Mouse (Mus musculus): ENCODE measurements around the gene Vmn1r188.
"Not testable (repeated sequence)": the region's sequence is repeated elsewhere in the genome, so short reads cannot be mapped to it uniquely, and the experiment has no call there.

Vmn1r188 gene

GRCm38 (mm10) chr13:22084140-22084539, at the start of gene Vmn1r188:
Vmn1r188 (plus strand) TSS chr13:22084440.
- not testable (repeated sequence) for DNase-seq (ENCODE audit: low spot score)

GRCm38 (mm10) chr13:22034443-22035266, 49.6 kb upstream of the Vmn1r188 start:
- no peak for DNase-seq (ENCODE audit: low spot score)

DNA sequence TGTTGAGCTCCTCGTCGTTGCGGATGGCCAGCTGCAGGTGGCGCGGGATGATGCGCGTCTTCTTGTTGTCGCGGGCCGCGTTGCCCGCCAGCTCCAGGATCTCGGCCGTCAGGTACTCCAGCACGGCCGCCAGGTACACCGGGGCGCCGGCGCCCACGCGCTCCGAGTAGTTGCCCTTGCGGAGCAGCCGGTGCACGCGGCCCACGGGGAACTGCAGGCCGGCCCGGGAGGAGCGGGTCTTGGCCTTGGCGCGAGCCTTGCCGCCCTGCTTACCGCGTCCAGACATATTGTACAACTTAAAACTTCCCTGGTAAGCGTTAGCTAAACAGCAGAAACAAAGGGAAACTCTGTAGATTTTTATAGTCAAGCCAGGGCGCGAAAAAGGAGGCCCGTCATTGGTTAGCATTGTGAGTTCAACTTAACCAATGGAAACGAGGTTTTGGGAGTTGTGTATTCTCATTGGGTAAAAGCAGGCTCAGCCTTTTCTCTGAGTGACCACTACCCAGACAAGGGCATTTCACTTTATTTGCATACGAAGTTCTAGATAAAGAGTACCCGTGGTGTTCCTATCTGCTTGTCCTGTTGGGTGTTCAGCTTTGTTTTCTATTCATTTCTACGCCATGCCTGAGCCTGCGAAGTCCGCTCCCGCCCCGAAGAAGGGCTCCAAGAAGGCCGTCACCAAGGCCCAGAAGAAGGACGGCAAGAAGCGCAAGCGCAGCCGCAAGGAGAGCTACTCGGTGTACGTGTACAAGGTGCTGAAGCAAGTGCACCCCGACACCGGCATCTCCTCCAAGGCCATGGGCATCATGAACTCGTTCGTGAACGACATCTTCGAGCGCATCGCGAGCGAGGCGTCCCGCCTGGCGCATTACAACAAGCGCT, 48.7 kb upstream of the Vmn1r188 start, which contains the start of the genes Hist1h2ah and Hist1h2bk:
Gene Hist1h2ah, minus strand, starts transcription at position 302 of the 882 bp plus-strand sequence.
Gene Hist1h2bk, plus strand, starts transcription at position 604 of the 882 bp plus-strand sequence.
- peak; percentile 69 for DNase-seq (ENCODE audit: low spot score)

- DNase-seq (ENCODE audit: low spot score), result no peak
Observed at GRCm38 (mm10) chr13:22036149-22036956, 47.9 kb upstream of the Vmn1r188 start.

GRCm38 (mm10) chr13:22036986-22037385, 47.3 kb upstream of the Vmn1r188 start:
- DNase-seq (ENCODE audit: low spot score), result no peak

DNA sequence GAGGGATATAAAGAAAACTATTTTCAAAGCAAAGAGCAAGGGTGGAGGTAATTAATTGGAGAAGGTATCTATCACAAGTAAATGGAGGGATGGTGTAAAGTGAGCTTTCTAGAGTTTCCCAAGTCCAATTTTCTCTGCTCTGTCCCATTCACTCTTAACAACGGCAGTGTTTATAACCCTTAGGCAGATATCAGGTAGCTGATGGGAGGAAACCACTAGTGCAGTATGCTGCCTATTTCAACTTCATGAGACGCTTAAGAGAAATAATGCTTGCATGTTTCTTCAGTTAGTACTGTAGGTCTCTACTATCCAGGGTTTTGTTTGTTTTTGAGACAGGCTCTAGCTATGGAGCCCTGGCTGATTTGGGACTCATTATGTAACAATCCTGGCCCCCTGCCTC, 46.8 kb upstream of the Vmn1r188 start:
- no peak for DNase-seq (ENCODE audit: low spot score)

DNA sequence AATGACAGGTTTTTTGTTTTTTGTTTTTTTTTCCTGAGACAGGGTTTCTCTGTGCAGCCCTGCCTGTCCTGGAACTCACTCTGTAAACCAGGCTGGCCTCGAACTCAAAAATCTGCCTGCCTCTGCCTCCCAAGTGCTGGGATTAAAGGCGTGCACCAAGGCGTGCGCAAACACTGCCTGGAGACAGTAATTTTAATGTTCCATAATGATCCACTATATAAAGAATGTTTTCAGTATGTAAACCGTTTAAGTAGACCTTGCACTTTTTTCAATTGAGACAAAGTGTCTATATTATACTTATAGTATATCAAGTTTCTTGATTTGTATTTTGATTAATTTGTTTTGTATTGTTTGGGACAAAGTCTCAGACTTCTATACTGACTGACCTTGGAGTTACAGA, 44.9 kb upstream of the Vmn1r188 start:
- no peak for DNase-seq (ENCODE audit: low spot score)

DNA sequence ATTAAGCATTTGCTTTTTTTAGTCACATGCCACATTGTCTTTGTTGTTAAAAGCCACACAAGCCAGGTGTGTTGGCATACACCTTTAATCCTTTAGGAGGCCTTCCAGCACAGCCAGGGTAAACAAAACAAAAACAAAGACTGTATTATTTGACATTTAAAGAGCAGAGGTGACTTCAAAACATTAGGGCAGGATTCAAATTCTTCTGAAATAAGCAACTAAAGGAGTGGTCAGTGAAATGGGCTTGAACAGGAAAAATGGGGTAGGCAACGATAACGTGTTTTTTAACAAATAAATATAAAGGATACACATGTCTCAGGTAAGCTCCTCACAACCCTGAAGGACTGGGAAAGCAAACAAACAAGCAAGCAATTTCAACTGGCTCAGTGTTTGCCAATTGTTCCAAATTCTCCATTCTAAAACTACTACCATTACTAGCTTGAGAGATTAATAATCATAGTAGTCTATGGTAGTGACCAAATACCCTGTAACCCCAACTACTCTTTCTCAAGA, 44.2 kb upstream of the Vmn1r188 start:
- DNase-seq (ENCODE audit: low spot score), result no peak

GRCm38 (mm10) chr13:22040464-22041141, 43.6 kb upstream of the Vmn1r188 start:
- DNase-seq (ENCODE audit: low spot score), result no peak

GRCm38 (mm10) chr13:22041142-22041536, 43.1 kb upstream of the Vmn1r188 start, which contains the start of gene Hist1h4i:
Hist1h4i (minus strand) TSS chr13:22041362.
- peak; percentile 96 for DNase-seq (ENCODE audit: low spot score)

- DNase-seq (ENCODE audit: low spot score), result no peak
Observed at GRCm38 (mm10) chr13:22041651-22042567, 42.3 kb upstream of the Vmn1r188 start.

DNA sequence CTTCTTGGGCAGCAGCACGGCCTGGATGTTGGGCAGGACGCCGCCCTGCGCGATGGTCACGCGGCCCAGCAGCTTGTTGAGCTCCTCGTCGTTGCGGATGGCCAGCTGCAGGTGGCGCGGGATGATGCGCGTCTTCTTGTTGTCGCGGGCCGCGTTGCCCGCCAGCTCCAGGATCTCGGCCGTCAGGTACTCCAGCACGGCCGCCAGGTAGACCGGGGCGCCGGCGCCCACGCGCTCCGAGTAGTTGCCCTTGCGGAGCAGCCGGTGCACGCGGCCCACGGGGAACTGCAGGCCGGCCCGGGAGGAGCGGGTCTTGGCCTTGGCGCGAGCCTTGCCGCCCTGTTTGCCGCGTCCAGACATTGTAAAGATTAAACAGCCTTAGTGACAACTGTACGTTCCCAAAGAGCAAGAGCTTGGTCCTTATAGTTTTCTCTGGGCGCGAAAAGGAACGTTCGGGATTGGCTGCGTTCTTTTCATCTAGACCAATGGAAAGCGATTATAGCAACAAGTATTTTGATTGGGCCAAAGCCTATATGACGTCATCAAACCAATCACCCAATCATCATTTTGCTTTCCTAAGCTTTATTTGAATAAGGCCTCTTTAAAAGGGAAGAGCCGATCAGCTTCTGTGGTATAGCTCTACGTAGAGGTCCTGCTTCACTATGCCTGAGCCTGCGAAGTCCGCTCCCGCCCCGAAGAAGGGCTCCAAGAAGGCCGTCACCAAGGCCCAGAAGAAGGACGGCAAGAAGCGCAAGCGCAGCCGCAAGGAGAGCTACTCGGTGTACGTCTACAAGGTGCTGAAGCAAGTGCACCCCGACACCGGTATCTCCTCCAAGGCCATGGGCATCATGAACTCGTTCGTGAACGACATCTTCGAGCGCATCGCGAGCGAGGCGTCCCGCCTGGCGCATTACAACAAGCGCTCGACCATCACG, 41.4 kb upstream of the Vmn1r188 start, which contains the start of the genes Hist1h2ag and Hist1h2bj:
Gene Hist1h2ag, minus strand, starts transcription at position 377 of the 935 bp plus-strand sequence.
Gene Hist1h2bj, plus strand, starts transcription at position 647 of the 935 bp plus-strand sequence.
- peak; percentile 71 for DNase-seq (ENCODE audit: low spot score)

- no peak for DNase-seq (ENCODE audit: low spot score)
Observed at GRCm38 (mm10) chr13:22043503-22044431, 40.5 kb upstream of the Vmn1r188 start.

GRCm38 (mm10) chr13:22044432-22045155, 39.6 kb upstream of the Vmn1r188 start:
- DNase-seq (ENCODE audit: low spot score), result no peak

GRCm38 (mm10) chr13:22045311-22045710, 38.9 kb upstream of the Vmn1r188 start:
- DNase-seq (ENCODE audit: low spot score), result no peak

- DNase-seq (ENCODE audit: low spot score), result no peak
Observed at GRCm38 (mm10) chr13:22049041-22049440, 35.2 kb upstream of the Vmn1r188 start.

Data from ovary, postnatal 36 days (tissue).